Mouse (Mus musculus): ENCODE data around the gene Cetn4. TPM values are rescaled to one million over a fixed set of nuclear protein-coding genes. Genes with fewer than 3 reads are reported as not detected.
A peak's percentile ranks its signal among the peaks of the same experiment; 100 is the strongest.

The Cetn4 gene
- polyA plus RNA-seq (2015; fragmentation: Nextera tagmentation; extraction: Ambion mirVana) = 2.5 and 3.3 TPM in 2 replicates

GRCm38 (mm10) chr3:37312370-37312941, at the start of gene Cetn4, which contains the start of gene Bbs12:
Gene Cetn4, minus strand, starts transcription at chr3:37312708.
Gene Bbs12, plus strand, starts transcription at chr3:37312554.
- peak within 1 kb of the TSS; percentile 89 for H3K4me3 ChIP-seq (ENCODE audit: low read length)
- no peaks in the 10 kb centered on the region for H3K36me3 ChIP-seq (ENCODE audit: control insufficient read depth, insufficient read depth, low read length)
- peaks cover 9% of the 10 kb centered on the region; the same call in 1 of the 2 replicates for H3K4me1 ChIP-seq (ENCODE audit: control insufficient read depth, insufficient read depth, low read depth, low read length)
- no peaks in the 10 kb centered on the region for H3K9me3 ChIP-seq (ENCODE audit: control insufficient read depth, low read length)
- no peaks in the 10 kb centered on the region for H3K27me3 ChIP-seq (replicated peaks; ENCODE audit: control insufficient read depth, insufficient read depth, low read length)
- H3K4me2 ChIP-seq (ENCODE audit: low read length) = peak within 1 kb of the TSS; percentile 80
- peak within 1 kb of the TSS; percentile 92 for H3K9ac ChIP-seq (ENCODE audit: low read depth, low read length)
- ATAC-seq = peak; percentile 100
- H3K27ac ChIP-seq (ENCODE audit: low read depth, low read length) = peak within 1 kb of the TSS; percentile 87
- under 1% methylated on average over 52 of the region's 54 CpGs for WGBS

DNA sequence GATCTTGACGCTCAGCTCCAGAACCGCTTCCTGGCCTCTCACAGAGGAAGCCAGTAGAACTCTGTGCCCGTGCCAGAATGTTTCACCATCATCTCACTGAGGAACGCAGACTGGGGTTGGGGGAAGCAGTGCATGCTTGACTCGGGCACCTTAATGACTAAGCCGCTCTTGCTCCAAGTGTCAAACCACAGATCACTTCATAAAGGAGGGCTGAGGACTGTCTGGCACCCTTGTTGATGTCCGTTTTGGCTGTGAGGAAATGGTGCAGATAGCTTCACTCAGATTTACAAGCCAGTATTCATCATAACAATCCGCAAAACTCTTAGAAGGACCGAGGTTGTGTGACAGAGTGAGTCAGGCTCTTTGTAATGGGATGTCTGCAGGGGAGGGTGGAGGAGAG, 48.2 kb upstream of the Cetn4 start:
- Histone ChIP-seq H3K9ac (ENCODE audit: low read depth, low read length) (no peak overlapping the region), H3K27ac (ENCODE audit: low read depth, low read length) (no peak overlapping the region), H3K27me3 (replicated peaks; ENCODE audit: control insufficient read depth, insufficient read depth, low read length) (no peaks in the 10 kb centered on the region), H3K4me3 (ENCODE audit: low read length) (no peak overlapping the region), H3K4me2 (ENCODE audit: low read length) (no peak overlapping the region), H3K4me1 (ENCODE audit: control insufficient read depth, insufficient read depth, low read depth, low read length) (no peaks in the 10 kb centered on the region), H3K9me3 (ENCODE audit: control insufficient read depth, low read length) (no peaks in the 10 kb centered on the region), H3K36me3 (ENCODE audit: control insufficient read depth, insufficient read depth, low read length) (no peaks in the 10 kb centered on the region)
- WGBS = 85% methylated on average over 9 of the region's 9 CpGs
- no peak for ATAC-seq

- ATAC-seq = no peak
- Histone ChIP-seq H3K4me3 (ENCODE audit: low read length) (no peak overlapping the region), H3K9me3 (ENCODE audit: control insufficient read depth, low read length) (no peaks in the 10 kb centered on the region), H3K4me1 (ENCODE audit: control insufficient read depth, insufficient read depth, low read depth, low read length) (no peaks in the 10 kb centered on the region), H3K4me2 (ENCODE audit: low read length) (no peak overlapping the region), H3K9ac (ENCODE audit: low read depth, low read length) (no peak overlapping the region), H3K27ac (ENCODE audit: low read depth, low read length) (no peak overlapping the region), H3K36me3 (ENCODE audit: control insufficient read depth, insufficient read depth, low read length) (no peaks in the 10 kb centered on the region), H3K27me3 (replicated peaks; ENCODE audit: control insufficient read depth, insufficient read depth, low read length) (no peaks in the 10 kb centered on the region)
- WGBS = 59% methylated on average over 1 of the region's 1 CpGs
These were observed 42.2 kb upstream of the Cetn4 start for GRCm38 (mm10) chr3:37354737-37355136.

DNA sequence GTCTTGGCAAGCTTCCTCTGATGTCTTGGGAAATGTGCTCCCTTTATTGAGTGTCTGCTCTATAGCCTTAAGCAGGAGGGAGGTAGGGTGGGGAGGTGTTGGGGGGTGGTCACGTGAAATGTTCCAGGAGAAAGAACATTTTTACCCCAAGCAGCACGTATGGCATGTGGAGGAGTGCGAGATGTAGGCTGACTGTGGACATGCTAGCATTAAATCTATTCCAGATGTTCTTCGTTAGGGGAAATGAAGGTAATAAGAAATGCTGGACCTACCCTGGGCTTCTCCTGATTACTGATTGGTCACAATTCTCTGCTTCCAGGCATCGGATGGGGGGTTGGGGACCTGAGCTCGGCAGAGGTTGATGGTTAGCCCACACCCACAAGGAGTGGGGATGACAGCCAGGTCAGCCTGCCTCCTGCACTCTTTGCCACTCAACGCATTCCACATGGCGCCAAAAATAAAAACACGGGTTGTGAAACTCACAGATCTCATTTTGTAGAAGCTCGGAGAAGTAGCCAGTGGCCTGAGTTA, 41.5 kb upstream of the Cetn4 start:
- Histone ChIP-seq H3K36me3 (ENCODE audit: control insufficient read depth, insufficient read depth, low read length) (no peaks in the 10 kb centered on the region), H3K9ac (ENCODE audit: low read depth, low read length) (no peak overlapping the region), H3K27ac (ENCODE audit: low read depth, low read length) (no peak overlapping the region), H3K4me1 (ENCODE audit: control insufficient read depth, insufficient read depth, low read depth, low read length) (peaks cover 2% of the 10 kb centered on the region), H3K9me3 (ENCODE audit: control insufficient read depth, low read length) (no peaks in the 10 kb centered on the region), H3K4me3 (ENCODE audit: low read length) (no peak overlapping the region), H3K27me3 (replicated peaks; ENCODE audit: control insufficient read depth, insufficient read depth, low read length) (peaks cover 5% of the 10 kb centered on the region), H3K4me2 (ENCODE audit: low read length) (no peak overlapping the region)
- ATAC-seq = no peak
- 85% methylated on average over 10 of the region's 10 CpGs for WGBS

DNA sequence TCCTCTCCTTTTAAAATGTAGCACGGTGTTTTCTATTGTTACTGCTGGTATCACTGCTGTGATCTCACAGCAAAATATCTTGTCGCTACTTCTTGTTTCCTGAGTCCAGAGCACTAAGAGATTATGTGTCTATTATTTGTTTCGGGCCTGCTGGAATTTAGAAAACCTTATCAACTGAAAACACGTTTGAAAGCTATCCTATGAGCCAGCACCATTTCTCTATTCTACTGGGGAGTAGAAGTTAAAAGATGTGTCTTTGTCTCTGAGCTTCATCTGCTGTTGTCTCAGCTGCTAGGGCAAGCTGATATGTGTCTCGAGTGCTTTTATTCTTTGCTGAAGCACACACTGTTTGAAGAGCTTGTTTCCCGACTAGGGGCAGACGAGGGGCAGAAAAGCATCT, 37.9 kb upstream of the Cetn4 start:
- peaks cover 12% of the 10 kb centered on the region for H3K27me3 ChIP-seq (replicated peaks; ENCODE audit: control insufficient read depth, insufficient read depth, low read length)
- no peak overlapping the region for H3K9ac ChIP-seq (ENCODE audit: low read depth, low read length)
- WGBS = 55% methylated on average over 7 of the region's 7 CpGs
- H3K4me1 ChIP-seq (ENCODE audit: control insufficient read depth, insufficient read depth, low read depth, low read length) = peaks cover 10% of the 10 kb centered on the region
- H3K4me3 ChIP-seq (ENCODE audit: low read length) = no peak overlapping the region
- H3K27ac ChIP-seq (ENCODE audit: low read depth, low read length) = no peak overlapping the region
- no peaks in the 10 kb centered on the region for H3K9me3 ChIP-seq (ENCODE audit: control insufficient read depth, low read length)
- no peaks in the 10 kb centered on the region for H3K36me3 ChIP-seq (ENCODE audit: control insufficient read depth, insufficient read depth, low read length)
- no peak overlapping the region for H3K4me2 ChIP-seq (ENCODE audit: low read length)
- ATAC-seq = no peak

DNA sequence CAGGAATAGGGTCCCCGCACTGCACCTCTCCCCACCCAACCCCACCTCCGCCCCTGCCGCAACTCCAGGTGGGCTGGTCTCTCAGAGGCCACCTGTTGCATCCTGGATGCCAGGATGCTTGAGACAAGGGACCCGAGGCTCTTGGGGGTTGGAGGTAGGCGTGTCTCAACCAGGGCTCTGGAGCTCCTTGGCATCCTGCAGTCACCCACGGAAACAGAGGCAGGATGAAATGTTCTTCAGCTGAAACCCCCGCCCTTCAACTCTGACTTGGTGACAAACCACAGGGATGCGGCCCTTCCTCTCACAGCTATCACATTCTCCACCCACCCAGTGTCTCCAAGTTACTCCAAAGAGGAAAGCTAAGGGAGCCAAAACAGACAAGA, 36.6 kb upstream of the Cetn4 start:
- 0 out of 2 replicates have a peak, but pooled peaks have one; percentile 21 for ATAC-seq
- H3K9ac ChIP-seq (ENCODE audit: low read depth, low read length) = peak overlapping the region; percentile 75
- H3K27ac ChIP-seq (ENCODE audit: low read depth, low read length) = no peak overlapping the region
- no peaks in the 10 kb centered on the region for H3K9me3 ChIP-seq (ENCODE audit: control insufficient read depth, low read length)
- H3K4me3 ChIP-seq (ENCODE audit: low read length) = peak overlapping the region; percentile 74
- H3K27me3 ChIP-seq (replicated peaks; ENCODE audit: control insufficient read depth, insufficient read depth, low read length) = peaks cover 12% of the 10 kb centered on the region
- WGBS = 11% methylated on average over 8 of the region's 8 CpGs
- peak overlapping the region; percentile 100 for H3K4me2 ChIP-seq (ENCODE audit: low read length)
- H3K36me3 ChIP-seq (ENCODE audit: control insufficient read depth, insufficient read depth, low read length) = no peaks in the 10 kb centered on the region
- H3K4me1 ChIP-seq (ENCODE audit: control insufficient read depth, insufficient read depth, low read depth, low read length) = peaks cover 10% of the 10 kb centered on the region

DNA sequence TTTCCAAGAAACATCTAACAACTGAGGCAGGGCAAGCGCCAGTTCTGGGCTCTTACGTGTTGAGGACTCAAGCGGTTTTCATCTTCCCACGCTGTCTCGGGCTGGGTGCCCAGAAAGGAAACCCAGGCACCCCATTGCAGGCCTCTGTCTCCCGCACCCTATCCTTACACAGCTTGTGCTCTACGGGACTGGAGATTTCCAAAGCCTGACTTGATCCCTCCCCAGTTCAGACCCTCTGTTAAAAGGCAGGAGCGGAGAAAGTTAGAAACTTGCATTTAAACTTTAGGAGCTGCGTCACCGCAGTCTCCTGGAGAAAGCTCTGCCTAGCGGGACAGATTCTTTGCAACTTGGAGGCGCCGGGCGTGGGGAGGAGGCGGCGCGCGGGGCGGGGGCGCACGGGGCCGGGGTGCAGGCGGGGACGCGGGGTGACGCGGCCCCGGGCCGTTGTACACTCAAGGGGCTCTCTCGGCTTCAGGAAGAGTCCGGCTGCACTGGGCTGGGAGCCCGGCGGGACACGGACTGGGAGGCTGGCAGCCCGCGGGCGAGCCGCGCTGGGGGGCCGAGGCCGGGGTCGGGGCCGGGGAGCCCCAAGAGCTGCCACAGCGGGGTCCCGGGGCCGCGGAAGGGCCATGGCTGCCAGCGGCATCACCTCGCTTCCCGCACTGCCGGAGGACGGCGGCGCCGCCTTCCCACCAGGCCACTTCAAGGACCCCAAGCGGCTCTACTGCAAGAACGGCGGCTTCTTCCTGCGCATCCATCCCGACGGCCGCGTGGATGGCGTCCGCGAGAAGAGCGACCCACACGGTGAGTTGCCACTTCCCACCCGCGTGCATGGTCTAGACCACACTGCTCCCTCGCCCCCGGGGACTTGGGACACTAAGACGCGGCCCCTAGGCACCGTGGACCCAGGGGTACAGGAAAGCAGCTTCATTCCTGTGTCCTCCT, 36.0 kb upstream of the Cetn4 start, which contains the start of gene Fgf2:
TSS of gene Fgf2 (plus strand) at position 126 of the 945 bp plus-strand sequence.
- Histone ChIP-seq H3K9ac (ENCODE audit: low read depth, low read length) (peak within 1 kb of the TSS; percentile 75), H3K27ac (ENCODE audit: low read depth, low read length) (no peak within 1 kb of the TSS), H3K4me1 (ENCODE audit: control insufficient read depth, insufficient read depth, low read depth, low read length) (peaks cover 10% of the 10 kb centered on the region), H3K36me3 (ENCODE audit: control insufficient read depth, insufficient read depth, low read length) (no peaks in the 10 kb centered on the region), H3K4me2 (ENCODE audit: low read length) (peak within 1 kb of the TSS; percentile 100), H3K4me3 (ENCODE audit: low read length) (peak within 1 kb of the TSS; percentile 74), H3K9me3 (ENCODE audit: control insufficient read depth, low read length) (no peaks in the 10 kb centered on the region), H3K27me3 (replicated peaks; ENCODE audit: control insufficient read depth, insufficient read depth, low read length) (peaks cover 12% of the 10 kb centered on the region)
- peak; percentile 86 for ATAC-seq
- WGBS = under 1% methylated on average over 61 of the region's 75 CpGs

GRCm38 (mm10) chr3:37347671-37348070, 35.2 kb upstream of the Cetn4 start:
- Histone ChIP-seq H3K4me3 (ENCODE audit: low read length) (no peak overlapping the region), H3K9me3 (ENCODE audit: control insufficient read depth, low read length) (no peaks in the 10 kb centered on the region), H3K9ac (ENCODE audit: low read depth, low read length) (no peak overlapping the region), H3K27ac (ENCODE audit: low read depth, low read length) (no peak overlapping the region), H3K4me2 (ENCODE audit: low read length) (peak overlapping the region; percentile 100), H3K36me3 (ENCODE audit: control insufficient read depth, insufficient read depth, low read length) (no peaks in the 10 kb centered on the region), H3K4me1 (ENCODE audit: control insufficient read depth, insufficient read depth, low read depth, low read length) (peaks cover 10% of the 10 kb centered on the region), H3K27me3 (replicated peaks; ENCODE audit: control insufficient read depth, insufficient read depth, low read length) (peaks cover 12% of the 10 kb centered on the region)
- WGBS = 33% methylated on average over 9 of the region's 9 CpGs
- ATAC-seq = peak; percentile 17; the same call in 1 of the 2 replicates

DNA sequence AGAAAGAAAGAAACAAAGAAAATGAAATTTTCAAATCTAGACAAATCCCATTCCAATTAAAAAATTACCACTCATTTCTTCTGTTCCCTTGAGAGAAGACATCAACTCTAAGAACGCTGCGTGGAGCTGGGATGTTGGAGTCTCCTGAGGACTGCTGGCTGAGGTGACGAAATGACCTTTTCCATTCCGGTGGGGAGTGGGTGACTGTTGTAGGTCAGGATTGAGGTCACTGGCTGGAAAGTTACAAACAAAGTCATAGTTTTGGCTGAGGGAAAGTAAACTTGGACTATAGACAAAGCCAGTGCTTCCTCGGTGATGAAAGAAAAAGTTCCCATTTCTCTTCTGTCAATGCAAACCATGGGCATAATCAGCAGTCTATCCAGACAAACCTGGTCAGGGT, 30.3 kb upstream of the Cetn4 start:
- peaks cover 2% of the 10 kb centered on the region; the same call in 1 of the 2 replicates for H3K9me3 ChIP-seq (ENCODE audit: control insufficient read depth, low read length)
- no peaks in the 10 kb centered on the region for H3K36me3 ChIP-seq (ENCODE audit: control insufficient read depth, insufficient read depth, low read length)
- no peak overlapping the region for H3K4me2 ChIP-seq (ENCODE audit: low read length)
- H3K27me3 ChIP-seq (replicated peaks; ENCODE audit: control insufficient read depth, insufficient read depth, low read length) = peaks cover 4% of the 10 kb centered on the region; the same call in 1 of the 2 replicates
- ATAC-seq = no peak
- H3K4me1 ChIP-seq (ENCODE audit: control insufficient read depth, insufficient read depth, low read depth, low read length) = no peaks in the 10 kb centered on the region
- no peak overlapping the region for H3K4me3 ChIP-seq (ENCODE audit: low read length)
- no peak overlapping the region for H3K9ac ChIP-seq (ENCODE audit: low read depth, low read length)
- WGBS = 69% methylated on average over 5 of the region's 5 CpGs
- H3K27ac ChIP-seq (ENCODE audit: low read depth, low read length) = no peak overlapping the region

All from hindbrain, embryonic 16.5 days (tissue).